Mouse (Mus musculus): Measurements from ENCODE around the gene Gm49711. TPM values are rescaled to one million over a fixed set of nuclear protein-coding genes. Genes with fewer than 3 reads are reported as not detected.
"Not testable (repeated sequence)": the region's sequence is repeated elsewhere in the genome, so short reads cannot be mapped to it uniquely, and the experiment has no call there.

Gene Gm49711
- polyA plus RNA-seq, 1 experiment from 2014 or later = not detected

- H3K27ac ChIP-seq (ENCODE audit: low read depth, low read length) = no peak overlapping the region
- H3K9ac ChIP-seq (ENCODE audit: low read length) = no peak overlapping the region
- H3K9me3 ChIP-seq (ENCODE audit: control insufficient read depth, low read length) = no peaks in the 10 kb centered on the region
- ATAC-seq (ENCODE audit: insufficient read depth, low FRiP score, low TSS enrichment) (no peak), DNase-seq (ENCODE audit: low spot score) (no peak)
- no peak overlapping the region for H3K4me2 ChIP-seq (ENCODE audit: low read depth)
- H3K4me1 ChIP-seq (ENCODE audit: control insufficient read depth, insufficient read depth, low read length) = no peaks in the 10 kb centered on the region; the same call in 1 of the 2 replicates
- no peaks in the 10 kb centered on the region for H3K27me3 ChIP-seq (ENCODE audit: control insufficient read depth, insufficient read depth, low read length)
- 68% methylated on average over 3 of the region's 3 CpGs for WGBS
- no peaks in the 10 kb centered on the region for H3K36me3 ChIP-seq (ENCODE audit: control insufficient read depth, insufficient read depth, low read length)
- H3K4me3 ChIP-seq (ENCODE audit: low read depth, low read length) = no peak overlapping the region
These were observed 31.1 kb downstream of the Gm49711 start for GRCm38 (mm10) chr16:92089225-92089624.

DNA sequence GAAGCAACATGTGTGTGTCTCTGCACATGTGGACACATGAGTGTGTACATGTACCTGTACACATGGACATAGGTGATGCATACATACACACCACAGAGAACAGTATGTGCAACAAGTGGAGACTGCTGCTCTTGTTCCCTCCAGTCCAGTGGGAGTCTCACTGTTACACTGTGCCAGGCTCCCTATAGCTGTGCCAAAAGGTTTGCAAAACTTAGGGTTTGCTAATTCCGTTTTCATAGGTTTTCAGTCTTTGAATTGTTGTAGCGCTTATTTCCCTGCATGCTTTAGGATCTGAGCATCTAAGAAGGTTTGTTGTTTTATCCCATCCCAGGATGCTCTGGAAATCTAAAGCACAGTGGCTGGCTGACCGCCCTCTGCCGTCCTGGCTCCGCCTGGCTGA lies 33.8 kb downstream of the Gm49711 start:
- no peak for DNase-seq (ENCODE audit: low spot score)
- H3K36me3 ChIP-seq (ENCODE audit: control insufficient read depth, insufficient read depth, low read length) = no peaks in the 10 kb centered on the region
- no peak overlapping the region for H3K4me2 ChIP-seq (ENCODE audit: low read depth)
- no peak overlapping the region for H3K27ac ChIP-seq (ENCODE audit: low read depth, low read length)
- no peak overlapping the region for H3K9ac ChIP-seq (ENCODE audit: low read length)
- H3K27me3 ChIP-seq (ENCODE audit: control insufficient read depth, insufficient read depth, low read length) = no peaks in the 10 kb centered on the region
- no peaks in the 10 kb centered on the region for H3K9me3 ChIP-seq (ENCODE audit: control insufficient read depth, low read length)
- no peak overlapping the region for H3K4me3 ChIP-seq (ENCODE audit: low read depth, low read length)
- no peaks in the 10 kb centered on the region; the same call in 1 of the 2 replicates for H3K4me1 ChIP-seq (ENCODE audit: control insufficient read depth, insufficient read depth, low read length)
- WGBS = 87% methylated on average over 5 of the region's 5 CpGs
- no peak for ATAC-seq (ENCODE audit: insufficient read depth, low FRiP score, low TSS enrichment)

- no peak overlapping the region for H3K9ac ChIP-seq (ENCODE audit: low read length)
- no peak for ATAC-seq (ENCODE audit: insufficient read depth, low FRiP score, low TSS enrichment)
- H3K27me3 ChIP-seq (ENCODE audit: control insufficient read depth, insufficient read depth, low read length) = no peaks in the 10 kb centered on the region
- peaks cover 2% of the 10 kb centered on the region; the same call in 1 of the 2 replicates for H3K4me1 ChIP-seq (ENCODE audit: control insufficient read depth, insufficient read depth, low read length)
- H3K4me2 ChIP-seq (ENCODE audit: low read depth) = no peak overlapping the region
- H3K36me3 ChIP-seq (ENCODE audit: control insufficient read depth, insufficient read depth, low read length) = no peaks in the 10 kb centered on the region
- DNase-seq (ENCODE audit: low spot score) = no peak
- H3K9me3 ChIP-seq (ENCODE audit: control insufficient read depth, low read length) = no peaks in the 10 kb centered on the region
- WGBS = 73% methylated on average over 10 of the region's 10 CpGs
- no peak overlapping the region for H3K27ac ChIP-seq (ENCODE audit: low read depth, low read length)
- no peak overlapping the region for H3K4me3 ChIP-seq (ENCODE audit: low read depth, low read length)
These were observed 40.4 kb downstream of the Gm49711 start for GRCm38 (mm10) chr16:92098351-92099051.

DNA sequence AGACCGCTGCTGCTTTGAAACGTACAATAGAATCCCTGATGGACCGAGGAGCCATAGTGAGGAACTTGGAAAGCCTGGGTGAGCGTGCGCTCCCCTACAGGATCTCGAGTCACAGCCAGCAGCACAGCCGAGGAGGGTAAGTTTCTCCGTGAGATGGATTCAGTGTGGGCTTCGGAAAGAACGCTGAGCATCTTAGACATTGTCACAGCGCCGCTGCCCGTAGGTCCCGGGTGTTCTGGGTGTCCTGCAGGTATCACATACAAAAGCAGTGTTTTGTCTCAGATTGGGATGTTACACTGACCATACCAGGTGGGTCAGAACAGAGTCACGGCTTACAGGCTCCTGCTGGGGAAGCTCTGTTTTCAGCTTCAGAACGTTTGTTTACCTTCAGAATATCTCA lies 41.5 kb downstream of the Gm49711 start:
- Histone ChIP-seq H3K9me3 (ENCODE audit: control insufficient read depth, low read length) (no peaks in the 10 kb centered on the region), H3K36me3 (ENCODE audit: control insufficient read depth, insufficient read depth, low read length) (no peaks in the 10 kb centered on the region), H3K9ac (ENCODE audit: low read length) (no peak overlapping the region), H3K27me3 (ENCODE audit: control insufficient read depth, insufficient read depth, low read length) (no peaks in the 10 kb centered on the region), H3K4me1 (ENCODE audit: control insufficient read depth, insufficient read depth, low read length) (peaks cover 2% of the 10 kb centered on the region; the same call in 1 of the 2 replicates), H3K27ac (ENCODE audit: low read depth, low read length) (no peak overlapping the region), H3K4me2 (ENCODE audit: low read depth) (no peak overlapping the region), H3K4me3 (ENCODE audit: low read depth, low read length) (no peak overlapping the region)
- 87% methylated on average over 16 of the region's 16 CpGs for WGBS
- no peak for ATAC-seq (ENCODE audit: insufficient read depth, low FRiP score, low TSS enrichment)
- DNase-seq (ENCODE audit: low spot score) = no peak

- 80% methylated on average over 4 of the region's 4 CpGs for WGBS
- peak; percentile 38; the same call in 1 of the 2 replicates for ATAC-seq (ENCODE audit: insufficient read depth, low FRiP score, low TSS enrichment)
- no peak for DNase-seq (ENCODE audit: low spot score)
These were observed 42.0 kb downstream of the Gm49711 start for GRCm38 (mm10) chr16:92100111-92100510.

GRCm38 (mm10) chr16:92102115-92102514 lies 44.0 kb downstream of the Gm49711 start:
- Histone ChIP-seq H3K4me2 (ENCODE audit: low read depth) (no peak overlapping the region), H3K27me3 (ENCODE audit: control insufficient read depth, insufficient read depth, low read length) (no peaks in the 10 kb centered on the region), H3K36me3 (ENCODE audit: control insufficient read depth, insufficient read depth, low read length) (no peaks in the 10 kb centered on the region), H3K9ac (ENCODE audit: low read length) (no peak overlapping the region), H3K27ac (ENCODE audit: low read depth, low read length) (no peak overlapping the region), H3K4me1 (ENCODE audit: control insufficient read depth, insufficient read depth, low read length) (peaks cover 2% of the 10 kb centered on the region; the same call in 1 of the 2 replicates), H3K9me3 (ENCODE audit: control insufficient read depth, low read length) (no peaks in the 10 kb centered on the region), H3K4me3 (ENCODE audit: low read depth, low read length) (no peak overlapping the region)
- DNase-seq (ENCODE audit: low spot score) = no peak
- 83% methylated on average over 5 of the region's 5 CpGs for WGBS
- no peak for ATAC-seq (ENCODE audit: insufficient read depth, low FRiP score, low TSS enrichment)

More at GRCm38 (mm10) chr16:92100111-92100510, 42.0 kb downstream of the Gm49711 start:
- Histone ChIP-seq H3K4me2 (ENCODE audit: low read depth) (no peak overlapping the region), H3K27ac (ENCODE audit: low read depth, low read length) (no peak overlapping the region), H3K9me3 (ENCODE audit: control insufficient read depth, low read length) (no peaks in the 10 kb centered on the region), H3K36me3 (ENCODE audit: control insufficient read depth, insufficient read depth, low read length) (no peaks in the 10 kb centered on the region), H3K9ac (ENCODE audit: low read length) (no peak overlapping the region), H3K4me1 (ENCODE audit: control insufficient read depth, insufficient read depth, low read length) (peaks cover 2% of the 10 kb centered on the region; the same call in 1 of the 2 replicates), H3K27me3 (ENCODE audit: control insufficient read depth, insufficient read depth, low read length) (no peaks in the 10 kb centered on the region), H3K4me3 (ENCODE audit: low read depth, low read length) (no peak overlapping the region)

GRCm38 (mm10) chr16:92102931-92103330 lies 44.8 kb downstream of the Gm49711 start:
- not testable (repeated sequence) for H3K4me1 ChIP-seq (ENCODE audit: control insufficient read depth, insufficient read depth, low read length); H3K27me3 ChIP-seq (ENCODE audit: control insufficient read depth, insufficient read depth, low read length); ATAC-seq (ENCODE audit: insufficient read depth, low FRiP score, low TSS enrichment); H3K4me3 ChIP-seq (ENCODE audit: low read depth, low read length); H3K27ac ChIP-seq (ENCODE audit: low read depth, low read length); H3K4me2 ChIP-seq (ENCODE audit: low read depth); H3K9me3 ChIP-seq (ENCODE audit: control insufficient read depth, low read length); H3K9ac ChIP-seq (ENCODE audit: low read length); H3K36me3 ChIP-seq (ENCODE audit: control insufficient read depth, insufficient read depth, low read length); DNase-seq (ENCODE audit: low spot score)
- 93% methylated on average over 6 of the region's 7 CpGs for WGBS

- Histone ChIP-seq H3K27me3 (ENCODE audit: control insufficient read depth, insufficient read depth, low read length) (no peaks in the 10 kb centered on the region), H3K4me2 (ENCODE audit: low read depth) (no peak overlapping the region), H3K4me1 (ENCODE audit: control insufficient read depth, insufficient read depth, low read length) (peaks cover 2% of the 10 kb centered on the region; the same call in 1 of the 2 replicates), H3K9ac (ENCODE audit: low read length) (no peak overlapping the region), H3K4me3 (ENCODE audit: low read depth, low read length) (no peak overlapping the region), H3K36me3 (ENCODE audit: control insufficient read depth, insufficient read depth, low read length) (no peaks in the 10 kb centered on the region), H3K27ac (ENCODE audit: low read depth, low read length) (0 out of 2 replicates have a peak overlapping the region, but pooled peaks have one; percentile 42), H3K9me3 (ENCODE audit: control insufficient read depth, low read length) (no peaks in the 10 kb centered on the region)
- 37% methylated on average over 9 of the region's 9 CpGs for WGBS
- ATAC-seq (ENCODE audit: insufficient read depth, low FRiP score, low TSS enrichment) (no peak), DNase-seq (ENCODE audit: low spot score) (no peak)
These were observed 45.6 kb downstream of the Gm49711 start for GRCm38 (mm10) chr16:92103572-92104331.

GRCm38 (mm10) chr16:92104332-92104590 lies 46.1 kb downstream of the Gm49711 start:
- H3K27ac ChIP-seq (ENCODE audit: low read depth, low read length) = 0 out of 2 replicates have a peak overlapping the region, but pooled peaks have one; percentile 42
- no peak overlapping the region for H3K4me3 ChIP-seq (ENCODE audit: low read depth, low read length)
- H3K36me3 ChIP-seq (ENCODE audit: control insufficient read depth, insufficient read depth, low read length) = no peaks in the 10 kb centered on the region
- no peak for ATAC-seq (ENCODE audit: insufficient read depth, low FRiP score, low TSS enrichment)
- DNase-seq (ENCODE audit: low spot score) = no peak
- H3K4me2 ChIP-seq (ENCODE audit: low read depth) = no peak overlapping the region
- 88% methylated on average over 2 of the region's 2 CpGs for WGBS
- H3K9ac ChIP-seq (ENCODE audit: low read length) = no peak overlapping the region
- H3K9me3 ChIP-seq (ENCODE audit: control insufficient read depth, low read length) = no peaks in the 10 kb centered on the region
- peaks cover 2% of the 10 kb centered on the region; the same call in 1 of the 2 replicates for H3K4me1 ChIP-seq (ENCODE audit: control insufficient read depth, insufficient read depth, low read length)
- H3K27me3 ChIP-seq (ENCODE audit: control insufficient read depth, insufficient read depth, low read length) = no peaks in the 10 kb centered on the region

Data from neural tube, embryonic 11.5 days (tissue).